ENCODE assay signal across 18 mouse cellular contexts in genomic region chr5:22312995-22313394, GRCm38 (mm10). TPM values are rescaled to one million over a fixed set of nuclear protein-coding genes. Genes with fewer than 3 reads are reported as not detected.
"Had no signal": no experiment of that assay in that cellular context is flagged by ENCODE, and none has a peak within 500 bp of the region (broad histone marks: within the 10 kb centered on the region; RNA-seq: fewer than 3 reads in every experiment).

No protein-coding gene starts in this region.

- H3K9ac ChIP-seq: liver, embryonic 15.5 days; neural tube, embryonic 13.5 days had no signal

- H3K4me1 ChIP-seq: limb, embryonic 10.5 days had no signal

- H3K4me3 ChIP-seq: limb, embryonic 10.5 days; liver, embryonic 15.5 days; neural tube, embryonic 13.5 days had no signal

- H3K36me3 ChIP-seq: limb, embryonic 10.5 days; liver, embryonic 15.5 days; neural tube, embryonic 13.5 days had no signal

- H3K27ac ChIP-seq: kidney, postnatal 0 days; limb, embryonic 10.5 days; liver, embryonic 15.5 days; neural tube, embryonic 13.5 days had no signal

- ATAC-seq: lung, postnatal 0 days had no signal

- H3K9me3 ChIP-seq: limb, embryonic 10.5 days; liver, embryonic 15.5 days; neural tube, embryonic 13.5 days had no signal

- DNase-seq: kidney, adult 11 months; kidney, adult 9 months; kidney, postnatal 36 days; lung, adult 2 months; lung, postnatal 36 days; midbrain, embryonic 14.5 days; retina, postnatal 1 day; right cerebral cortex, postnatal 4 days; spleen, adult 18-20 months; thymus, adult 2 months; thymus, postnatal 25 days had no signal

- H3K27me3 ChIP-seq: liver, embryonic 15.5 days; neural tube, embryonic 13.5 days had no signal

- H3K4me2 ChIP-seq: liver, embryonic 11.5 days; liver, embryonic 15.5 days; neural tube, embryonic 13.5 days had no signal

RNA-seq across cellular contexts. Expression of gene Reln, which starts 31.5 kb away (rescaled TPM):
- total RNA-seq: megakaryocyte progenitor cell, adult 5-6 weeks had no signal
